Mouse (Mus musculus) CD8-positive naive resting alpha-beta T cell, adult 2 months (primary cell): ENCODE data around the gene Shbg.

Experiments used
- DNase-seq, 2 experiments: peaks; one replicate each; pipeline ENCODE4 v3.0.0; 2022; ENCODE audit warnings: low read depth in 2 of 2, low spot score in 2 of 2

The Shbg gene

DNA sequence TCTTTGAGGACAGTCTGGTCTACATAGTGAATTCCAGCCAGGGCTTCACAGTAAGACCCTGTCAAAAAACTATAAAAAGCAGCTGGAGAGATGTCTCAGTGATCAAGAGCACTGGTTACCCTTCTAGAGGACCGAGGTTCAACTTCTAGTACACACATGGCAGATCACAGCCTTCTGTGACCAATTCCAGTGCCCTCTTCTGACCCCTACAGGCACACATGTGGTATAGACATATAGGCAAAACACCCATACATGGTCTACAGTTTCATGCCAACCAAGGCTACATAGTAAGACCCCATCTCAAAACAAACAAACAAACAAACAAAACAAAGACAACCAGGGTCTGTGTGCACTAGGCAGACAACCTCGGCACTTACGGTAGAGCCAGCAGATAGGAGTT is 42.5 kb downstream of the Shbg start:
- DNase-seq, result peak; percentile 20 to 22

GRCm38 (mm10) chr11:69565131-69565530 is 52.6 kb downstream of the Shbg start:
- no peak for DNase-seq
